Mouse (Mus musculus) frontal cortex, adult (tissue): ENCODE measurements around the gene Kctd10.

Experiments used
- ATAC-seq: cut with Nextera tagmentation; 2 replicates; pipeline ENCODE4 v1.9.2; 2017; ENCODE audit warnings: mild to moderate bottlenecking, moderate library complexity, mixed read lengths; ENCODE audit not compliant: low TSS enrichment

Kctd10 gene

GRCm38 (mm10) chr5:114379763-114380162, 545 bp downstream of the Kctd10 start:
- 0 out of 2 replicates have a peak, but pooled peaks have one; percentile 7 for ATAC-seq

- ATAC-seq: no peak
These were observed 1.4 kb downstream of the Kctd10 start for GRCm38 (mm10) chr5:114378936-114379335.

- no peak for ATAC-seq
These were observed 2.0 kb downstream of the Kctd10 start for GRCm38 (mm10) chr5:114378177-114378920.

- no peak for ATAC-seq
These were observed 5.7 kb downstream of the Kctd10 start for GRCm38 (mm10) chr5:114374409-114375213.

GRCm38 (mm10) chr5:114373581-114373980, 6.7 kb downstream of the Kctd10 start:
- ATAC-seq: no peak

- no peak for ATAC-seq
These were observed 7.1 kb downstream of the Kctd10 start for GRCm38 (mm10) chr5:114373174-114373573.

- ATAC-seq: no peak
These were observed 7.7 kb downstream of the Kctd10 start for GRCm38 (mm10) chr5:114372565-114372964.

GRCm38 (mm10) chr5:114371731-114372473, 8.4 kb downstream of the Kctd10 start:
- ATAC-seq: no peak

GRCm38 (mm10) chr5:114371331-114371730, 9.0 kb downstream of the Kctd10 start:
- ATAC-seq: no peak

- ATAC-seq: no peak; the same call in 1 of the 2 replicates
These were observed 9.9 kb downstream of the Kctd10 start for GRCm38 (mm10) chr5:114370371-114370776.

- no peak for ATAC-seq
These were observed 10.4 kb downstream of the Kctd10 start for GRCm38 (mm10) chr5:114369921-114370320.

GRCm38 (mm10) chr5:114368803-114369496, 11.4 kb downstream of the Kctd10 start:
- ATAC-seq: no peak

- no peak for ATAC-seq
These were observed 12.2 kb downstream of the Kctd10 start for GRCm38 (mm10) chr5:114368121-114368520.

- 0 out of 2 replicates have a peak, but pooled peaks have one; percentile 20 for ATAC-seq
These were observed 15.1 kb downstream of the Kctd10 start for GRCm38 (mm10) chr5:114365043-114365752.

GRCm38 (mm10) chr5:114360968-114361367, 19.3 kb downstream of the Kctd10 start:
- no peak for ATAC-seq

- no peak for ATAC-seq
These were observed 20.7 kb downstream of the Kctd10 start for GRCm38 (mm10) chr5:114359586-114359985.

GRCm38 (mm10) chr5:114358833-114359232, 21.5 kb downstream of the Kctd10 start:
- peak; percentile 66 for ATAC-seq

GRCm38 (mm10) chr5:114356936-114357751, 23.2 kb downstream of the Kctd10 start:
- peak; percentile 49 for ATAC-seq

GRCm38 (mm10) chr5:114356250-114356935, 23.9 kb downstream of the Kctd10 start:
- peak; percentile 81 for ATAC-seq
